Mouse (Mus musculus) lung, adult 2 months (tissue): ENCODE results near the gene Chac1.

ENCODE experiments used
- CTCF ChIP-seq: fragments of 200-500 bp; IDR thresholded peaks from 2 replicates; pipeline ENCODE4 v1.5.1; 2011; ENCODE audit warnings: mild to moderate bottlenecking, low read length, control low read depth; ENCODE audit not compliant: insufficient read depth
- POLR2A ChIP-seq: fragments of 200-500 bp; IDR thresholded peaks from 2 replicates; pipeline ENCODE4 v1.6.1; 2011; ENCODE audit warnings: low read depth, mild to moderate bottlenecking, control low read depth, low read length, borderline replicate concordance; ENCODE audit errors: extremely low read depth

DNA sequence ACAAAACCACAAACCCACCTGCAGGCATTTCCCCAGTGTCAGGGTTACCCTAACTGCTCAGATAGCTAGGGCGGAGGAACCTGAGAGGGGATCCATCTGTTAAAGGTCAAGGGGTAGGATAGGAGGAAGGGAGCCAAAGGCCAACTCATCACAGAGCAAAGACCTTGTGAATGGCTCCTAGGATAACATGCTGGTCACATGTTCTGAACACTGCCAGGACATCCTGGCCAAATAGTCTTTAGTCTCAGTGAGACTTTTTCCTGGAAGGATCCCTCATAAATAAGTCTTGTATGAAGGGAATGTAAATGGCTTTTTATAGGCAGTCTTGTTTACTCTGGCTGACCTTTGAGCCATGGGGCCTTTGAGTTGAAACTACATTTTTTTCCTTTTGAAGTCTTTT, 47.6 kb downstream of the Chac1 start:
- TF ChIP-seq CTCF (no peak), POLR2A (no peak)
